19 mouse cellular contexts compared by ENCODE assay signal in genomic region chrX:68622141-68622540, GRCm38 (mm10).
"Had no signal": no experiment of that assay in that cellular context is flagged by ENCODE, and none has a peak within 500 bp of the region (broad histone marks: within the 10 kb centered on the region; RNA-seq: fewer than 3 reads in every experiment).

No protein-coding gene starts in this region.

- ATAC-seq: liver, embryonic 12.5 days; midbrain, embryonic 15.5 days had no signal

- H3K27ac ChIP-seq: limb, embryonic 13.5 days; liver, embryonic 12.5 days; liver, embryonic 15.5 days; macrophage; midbrain, embryonic 12.5 days; midbrain, embryonic 15.5 days; neural tube, embryonic 12.5 days; neural tube, embryonic 15.5 days; stomach, postnatal 0 days had no signal

- H3K4me1 ChIP-seq: limb, embryonic 13.5 days; liver, embryonic 12.5 days; liver, embryonic 15.5 days; midbrain, embryonic 12.5 days; midbrain, embryonic 15.5 days; neural tube, embryonic 12.5 days; neural tube, embryonic 15.5 days had no signal

- H3K4me3 ChIP-seq: limb, embryonic 13.5 days; liver, embryonic 12.5 days; liver, embryonic 15.5 days; midbrain, embryonic 12.5 days; midbrain, embryonic 15.5 days; neural tube, embryonic 12.5 days; neural tube, embryonic 15.5 days had no signal

- DNase-seq: kidney, postnatal 14 days; kidney, postnatal 4 days; left cerebral cortex, postnatal 4 days; liver; lung, adult 18-20 months; right cerebral cortex, adult 18-20 months; right cerebral cortex, postnatal 14 days; right cerebral cortex, postnatal 4 days; thymus, adult 2 months; thymus, postnatal 25 days had no signal

- H3K9ac ChIP-seq: limb, embryonic 13.5 days; liver, embryonic 12.5 days; liver, embryonic 15.5 days; midbrain, embryonic 12.5 days; midbrain, embryonic 15.5 days; neural tube, embryonic 12.5 days; neural tube, embryonic 15.5 days had no signal

- H3K4me2 ChIP-seq: limb, embryonic 13.5 days; liver, embryonic 12.5 days; liver, embryonic 15.5 days; midbrain, embryonic 12.5 days; midbrain, embryonic 15.5 days; neural tube, embryonic 12.5 days; neural tube, embryonic 15.5 days had no signal

- H3K27me3 ChIP-seq: limb, embryonic 13.5 days; liver, embryonic 12.5 days; liver, embryonic 15.5 days; midbrain, embryonic 12.5 days; midbrain, embryonic 15.5 days; neural tube, embryonic 12.5 days; neural tube, embryonic 15.5 days had no signal

- H3K36me3 ChIP-seq: limb, embryonic 13.5 days; liver, embryonic 12.5 days; liver, embryonic 15.5 days; midbrain, embryonic 12.5 days; midbrain, embryonic 15.5 days; neural tube, embryonic 12.5 days; neural tube, embryonic 15.5 days had no signal

- H3K9me3 ChIP-seq: limb, embryonic 13.5 days; liver, embryonic 12.5 days; liver, embryonic 15.5 days; midbrain, embryonic 12.5 days; midbrain, embryonic 15.5 days; neural tube, embryonic 12.5 days; neural tube, embryonic 15.5 days had no signal
